Mouse (Mus musculus): ENCODE measurements around the gene Flot1. TPM values are rescaled to one million over a fixed set of nuclear protein-coding genes. Genes with fewer than 3 reads are reported as not detected.

The Flot1 gene
- polyA plus RNA-seq, 1 experiment: 52.7 TPM

DNA sequence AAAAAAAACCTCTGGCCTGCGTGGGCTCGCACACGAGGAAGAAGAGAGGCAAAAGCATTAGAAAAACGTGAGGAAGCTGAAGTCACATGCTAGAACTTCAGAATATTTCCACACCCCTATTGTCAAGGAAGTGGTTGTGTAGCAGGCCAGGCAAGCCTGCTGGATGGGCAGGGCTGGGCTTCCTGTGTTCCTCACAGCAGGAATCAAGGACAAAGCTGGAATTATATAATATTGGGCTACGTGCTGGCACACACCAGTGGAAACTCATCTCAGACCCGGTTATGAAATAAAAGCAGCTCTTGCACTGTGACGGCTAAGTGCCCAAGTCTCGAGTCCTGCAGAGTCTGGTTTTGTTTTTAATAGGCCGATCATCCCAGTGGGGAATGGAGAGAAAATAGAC lies 15.0 kb upstream of the Flot1 start:
- Histone ChIP-seq H3K27ac (ENCODE audit: insufficient read depth, low read depth, low read length) (peak overlapping the region; percentile 41), H3K4me1 (ENCODE audit: control insufficient read depth, insufficient read depth, low read length) (peaks cover 48% of the 10 kb centered on the region), H3K4me3 (ENCODE audit: insufficient read depth, low read length) (no peak overlapping the region)
- TF ChIP-seq CTCF (IDR thresholded peaks at IDR 0.05; ENCODE audit: low read depth, low read length): no peak
- TF ChIP-seq POLR2A (IDR thresholded peaks at IDR 0.05; ENCODE audit: borderline replicate concordance, low read depth, low read length): no peak

DNA sequence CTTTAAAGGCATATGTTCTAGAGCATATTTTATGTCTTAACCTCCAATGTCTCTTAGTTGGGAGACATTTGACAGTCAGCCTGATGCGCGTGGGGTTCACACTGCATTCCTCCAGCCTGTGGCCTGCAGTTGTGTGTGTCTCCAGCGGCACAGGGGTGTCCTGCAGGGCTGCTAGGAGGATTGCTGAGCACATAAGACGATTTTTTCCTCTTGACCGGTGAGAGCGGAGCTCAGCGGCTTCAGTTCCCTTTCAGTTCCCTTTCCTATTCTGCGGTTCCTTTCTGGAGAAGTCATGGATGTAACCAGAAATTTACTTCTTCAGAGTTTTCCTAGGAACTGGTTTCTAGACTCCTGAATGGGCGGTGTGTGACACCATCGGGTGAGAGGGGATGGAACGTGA lies 13.6 kb upstream of the Flot1 start:
- peak overlapping the region; percentile 2; the same call in 1 of the 2 replicates for H3K27ac ChIP-seq (ENCODE audit: insufficient read depth, low read depth, low read length)
- TF ChIP-seq CTCF (IDR thresholded peaks at IDR 0.05; ENCODE audit: low read depth, low read length) (no peak), POLR2A (IDR thresholded peaks at IDR 0.05; ENCODE audit: borderline replicate concordance, low read depth, low read length) (no peak)
- peaks cover 57% of the 10 kb centered on the region for H3K4me1 ChIP-seq (ENCODE audit: control insufficient read depth, insufficient read depth, low read length)
- H3K4me3 ChIP-seq (ENCODE audit: insufficient read depth, low read length): no peak overlapping the region

DNA sequence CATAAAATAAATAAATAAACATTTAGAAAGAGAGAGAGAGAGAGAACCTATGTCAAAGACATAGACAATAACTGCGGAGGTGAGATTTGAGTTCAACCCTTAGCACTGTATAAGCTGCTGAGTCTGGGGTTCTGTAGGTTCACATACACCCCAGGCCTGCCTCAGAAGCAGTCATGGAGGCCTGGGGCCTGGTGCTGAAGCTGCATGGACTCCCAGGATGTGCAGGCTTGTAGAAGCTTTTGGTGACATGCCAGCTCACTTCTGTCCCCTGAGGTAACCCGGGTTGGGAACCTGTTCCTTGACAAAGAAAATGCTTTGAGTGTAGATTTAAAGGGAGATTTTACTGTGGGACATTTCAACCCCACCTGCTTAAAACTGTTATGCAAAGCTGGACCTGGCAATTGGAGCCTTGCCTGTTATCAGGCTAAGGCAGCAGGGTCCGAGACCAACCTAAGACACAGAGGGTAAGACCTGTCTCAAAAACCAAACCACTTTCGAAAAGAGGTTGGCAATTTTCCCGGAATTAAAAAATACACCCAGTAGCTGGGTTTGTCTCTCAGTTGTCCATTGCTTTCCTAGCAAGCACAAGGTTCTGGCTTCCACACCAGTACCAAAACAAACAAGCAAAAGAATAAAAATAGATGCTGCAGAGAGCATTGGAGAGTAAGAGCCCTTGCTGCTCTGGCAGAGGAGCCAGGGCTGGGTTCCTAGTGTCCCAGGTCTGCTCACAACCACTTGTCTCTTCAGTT lies 12.0 kb upstream of the Flot1 start:
- Histone ChIP-seq H3K4me3 (ENCODE audit: insufficient read depth, low read length) (no peak overlapping the region), H3K27ac (ENCODE audit: insufficient read depth, low read depth, low read length) (no peak overlapping the region), H3K4me1 (ENCODE audit: control insufficient read depth, insufficient read depth, low read length) (peaks cover 73% of the 10 kb centered on the region)
- TF ChIP-seq CTCF (IDR thresholded peaks at IDR 0.05; ENCODE audit: low read depth, low read length) (no peak), POLR2A (IDR thresholded peaks at IDR 0.05; ENCODE audit: borderline replicate concordance, low read depth, low read length) (no peak)

DNA sequence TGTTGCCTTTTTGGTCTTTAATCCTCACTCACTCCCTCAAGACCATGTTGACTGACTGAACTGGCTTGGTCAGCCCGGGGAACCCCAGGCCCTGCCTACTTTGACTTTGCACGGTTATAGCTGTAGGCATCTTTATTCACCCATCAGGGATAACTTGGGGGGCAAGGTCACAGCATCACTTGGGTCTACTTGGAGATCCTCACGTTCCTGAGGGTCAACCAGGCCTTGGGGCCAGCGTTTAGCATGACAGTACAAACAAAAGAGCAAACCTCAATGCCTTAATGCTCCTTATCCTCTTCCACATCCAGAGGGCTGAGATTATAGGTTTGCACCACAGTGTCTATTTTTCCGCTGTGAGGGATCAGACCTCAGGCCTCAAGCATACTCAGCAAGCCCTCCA lies 10.7 kb upstream of the Flot1 start:
- Histone ChIP-seq H3K27ac (ENCODE audit: insufficient read depth, low read depth, low read length) (peak overlapping the region; percentile 82; the same call in 1 of the 2 replicates), H3K4me3 (ENCODE audit: insufficient read depth, low read length) (no peak overlapping the region), H3K4me1 (ENCODE audit: control insufficient read depth, insufficient read depth, low read length) (peaks cover 73% of the 10 kb centered on the region)
- TF ChIP-seq CTCF (IDR thresholded peaks at IDR 0.05; ENCODE audit: low read depth, low read length) (no peak), POLR2A (IDR thresholded peaks at IDR 0.05; ENCODE audit: borderline replicate concordance, low read depth, low read length) (no peak)

DNA sequence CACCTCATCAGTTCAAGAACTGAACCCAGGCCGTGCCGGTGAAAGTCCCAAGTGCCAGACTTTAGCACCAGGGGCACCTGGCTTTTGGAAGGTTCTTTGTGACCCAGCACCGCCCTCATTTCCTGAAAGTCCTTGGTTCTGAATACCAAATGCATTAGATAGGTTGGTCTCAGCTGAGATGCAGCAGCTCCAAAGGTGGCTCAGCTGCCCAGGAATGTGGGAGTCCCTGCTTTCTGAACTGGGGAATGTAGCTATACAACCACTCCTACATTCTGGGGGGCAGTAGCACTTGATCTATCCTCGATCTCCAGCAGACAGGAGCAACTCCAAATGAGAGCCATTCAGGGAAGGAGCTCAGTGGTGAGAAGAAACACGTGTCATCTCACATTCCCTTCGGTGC lies 10.3 kb upstream of the Flot1 start:
- peaks cover 69% of the 10 kb centered on the region for H3K4me1 ChIP-seq (ENCODE audit: control insufficient read depth, insufficient read depth, low read length)
- no peak overlapping the region for H3K4me3 ChIP-seq (ENCODE audit: insufficient read depth, low read length)
- TF ChIP-seq POLR2A (IDR thresholded peaks at IDR 0.05; ENCODE audit: borderline replicate concordance, low read depth, low read length) (no peak), CTCF (IDR thresholded peaks at IDR 0.05; ENCODE audit: low read depth, low read length) (no peak)
- H3K27ac ChIP-seq (ENCODE audit: insufficient read depth, low read depth, low read length): peak overlapping the region; percentile 82

DNA sequence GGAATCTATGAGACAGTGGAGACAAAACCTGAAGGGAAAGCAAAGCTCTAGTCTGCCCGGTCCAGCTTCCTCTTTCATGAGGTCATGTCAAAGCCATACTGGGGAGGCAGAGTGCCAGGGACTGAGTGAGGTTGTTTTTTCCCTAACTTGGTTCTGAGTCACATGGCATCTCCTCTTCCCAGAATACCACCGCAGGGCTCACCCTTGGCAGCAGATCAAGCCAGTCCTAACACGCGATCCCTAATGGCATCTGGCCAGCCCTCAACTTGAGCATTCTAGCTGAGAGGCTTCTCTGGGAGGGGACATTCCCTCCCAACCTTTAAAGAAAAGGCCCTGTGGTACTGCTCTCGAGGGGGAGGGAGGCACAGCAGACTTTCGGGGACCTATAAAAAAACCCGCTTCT lies 9.8 kb upstream of the Flot1 start:
- TF ChIP-seq POLR2A (IDR thresholded peaks at IDR 0.05; ENCODE audit: borderline replicate concordance, low read depth, low read length) (no peak), CTCF (IDR thresholded peaks at IDR 0.05; ENCODE audit: low read depth, low read length) (no peak)
- peaks cover 63% of the 10 kb centered on the region for H3K4me1 ChIP-seq (ENCODE audit: control insufficient read depth, insufficient read depth, low read length)
- H3K4me3 ChIP-seq (ENCODE audit: insufficient read depth, low read length): 0 out of 2 replicates have a peak overlapping the region, but pooled peaks have one; percentile 8
- H3K27ac ChIP-seq (ENCODE audit: insufficient read depth, low read depth, low read length): peak overlapping the region; percentile 92

DNA sequence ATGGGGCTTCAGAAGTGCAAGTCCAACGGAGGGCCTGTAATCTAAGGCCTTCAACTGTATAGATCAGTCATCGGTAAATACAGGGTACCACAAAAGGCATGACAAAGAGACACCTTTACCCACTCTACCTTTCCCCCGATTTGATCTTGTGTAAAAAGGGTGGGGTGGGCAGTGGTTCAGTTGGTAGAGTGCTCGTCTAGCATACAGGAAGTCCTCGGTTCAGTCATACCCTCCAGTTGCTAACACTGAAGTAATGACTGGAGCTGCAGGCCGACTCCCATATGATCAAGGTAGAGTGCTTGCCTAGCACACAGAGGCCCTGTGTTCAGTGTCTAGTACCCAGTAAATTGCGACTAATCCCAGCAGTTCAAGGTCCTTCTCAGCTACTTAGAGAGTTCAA lies 9.4 kb upstream of the Flot1 start:
- peak overlapping the region; percentile 8; the same call in 1 of the 2 replicates for H3K4me3 ChIP-seq (ENCODE audit: insufficient read depth, low read length)
- peak overlapping the region; percentile 92 for H3K27ac ChIP-seq (ENCODE audit: insufficient read depth, low read depth, low read length)

DNA sequence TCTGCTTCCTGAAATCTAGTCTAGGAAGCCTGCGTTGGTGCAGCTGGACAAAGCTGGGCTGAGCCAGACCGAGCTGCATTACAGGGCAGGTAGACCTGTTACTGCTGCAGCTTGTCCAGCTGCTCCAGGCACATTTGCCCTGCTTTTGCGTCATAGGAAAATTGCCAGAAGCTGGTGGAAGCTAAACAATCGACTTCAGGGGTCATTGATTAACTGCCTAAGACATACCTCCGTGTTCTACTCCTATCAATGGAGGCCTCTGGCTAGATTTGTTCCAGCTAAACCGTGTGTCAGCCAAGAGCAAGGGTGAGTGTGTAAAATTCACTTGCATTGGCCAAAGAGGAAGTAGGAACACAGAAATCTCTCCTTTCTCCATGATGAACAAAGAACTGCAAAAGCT lies 8.4 kb upstream of the Flot1 start:
- no peak for TF ChIP-seq CTCF (IDR thresholded peaks at IDR 0.05; ENCODE audit: low read depth, low read length)
- TF ChIP-seq POLR2A (IDR thresholded peaks at IDR 0.05; ENCODE audit: borderline replicate concordance, low read depth, low read length): no peak
- H3K27ac ChIP-seq (ENCODE audit: insufficient read depth, low read depth, low read length): peak overlapping the region; percentile 77
- no peak overlapping the region for H3K4me3 ChIP-seq (ENCODE audit: insufficient read depth, low read length)
- peaks cover 53% of the 10 kb centered on the region for H3K4me1 ChIP-seq (ENCODE audit: control insufficient read depth, insufficient read depth, low read length)

More for the DNA sequence above, 9.4 kb upstream of the Flot1 start:
- peaks cover 59% of the 10 kb centered on the region for H3K4me1 ChIP-seq (ENCODE audit: control insufficient read depth, insufficient read depth, low read length)
- TF ChIP-seq POLR2A (IDR thresholded peaks at IDR 0.05; ENCODE audit: borderline replicate concordance, low read depth, low read length) (no peak), CTCF (IDR thresholded peaks at IDR 0.05; ENCODE audit: low read depth, low read length) (no peak)

DNA sequence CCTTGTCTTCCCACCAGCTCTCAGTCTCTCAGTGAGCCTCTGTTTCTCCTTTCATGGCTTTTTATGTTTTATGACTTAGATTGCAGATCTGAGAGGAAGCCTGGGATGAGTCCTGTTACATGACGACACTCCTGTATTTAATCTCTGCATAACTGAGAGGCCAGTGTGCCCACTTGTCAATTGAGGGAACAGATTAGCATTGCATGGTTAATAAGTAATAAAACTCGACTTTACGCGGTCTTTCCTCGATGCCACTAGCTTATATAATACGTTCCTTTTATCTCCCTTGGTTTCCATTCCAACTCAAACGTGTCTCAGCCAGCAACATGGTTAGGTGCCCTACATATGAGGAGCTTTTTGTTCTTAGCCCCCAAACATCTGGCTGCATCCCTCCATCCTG lies 7.2 kb upstream of the Flot1 start:
- H3K27ac ChIP-seq (ENCODE audit: insufficient read depth, low read depth, low read length): no peak overlapping the region
- H3K4me1 ChIP-seq (ENCODE audit: control insufficient read depth, insufficient read depth, low read length): peaks cover 53% of the 10 kb centered on the region
- TF ChIP-seq POLR2A (IDR thresholded peaks at IDR 0.05; ENCODE audit: borderline replicate concordance, low read depth, low read length) (no peak), CTCF (IDR thresholded peaks at IDR 0.05; ENCODE audit: low read depth, low read length) (no peak)
- H3K4me3 ChIP-seq (ENCODE audit: insufficient read depth, low read length): no peak overlapping the region

DNA sequence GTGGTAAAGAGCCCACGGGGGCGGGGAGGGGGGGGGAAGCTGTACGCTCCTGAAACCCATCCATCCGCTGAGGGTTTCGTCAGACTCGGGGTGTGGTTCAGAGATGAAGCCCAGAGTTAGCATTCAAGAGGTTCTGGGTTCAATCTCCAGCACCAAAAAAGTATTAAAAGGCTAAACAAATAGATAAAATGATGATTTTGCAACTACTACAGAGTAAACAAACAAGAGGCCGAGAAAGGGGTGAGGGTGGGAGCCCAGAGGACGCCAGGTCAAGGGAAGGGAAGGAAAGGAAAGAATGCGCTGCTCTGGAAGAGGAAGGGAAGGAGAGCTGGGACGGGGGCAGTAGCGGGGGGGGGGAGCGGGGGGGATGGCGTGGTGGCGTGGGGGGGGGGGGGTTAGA lies 6.3 kb upstream of the Flot1 start:
- no peak overlapping the region for H3K4me3 ChIP-seq (ENCODE audit: insufficient read depth, low read length)
- peaks cover 45% of the 10 kb centered on the region for H3K4me1 ChIP-seq (ENCODE audit: control insufficient read depth, insufficient read depth, low read length)
- H3K27ac ChIP-seq (ENCODE audit: insufficient read depth, low read depth, low read length): no peak overlapping the region
- TF ChIP-seq CTCF (IDR thresholded peaks at IDR 0.05; ENCODE audit: low read depth, low read length): no peak
- TF ChIP-seq POLR2A (IDR thresholded peaks at IDR 0.05; ENCODE audit: borderline replicate concordance, low read depth, low read length): no peak
